ENCODE assay signal across 11 mouse cellular contexts in genomic region chr4:141394751-141395150, GRCm38 (mm10). TPM values are rescaled to one million over a fixed set of nuclear protein-coding genes. Genes with fewer than 3 reads are reported as not detected.
DNase-seq lines count a peak whose midpoint lies in the region; ATAC-seq lines count a peak whose summit lies in the region.
"Had no signal": no experiment of that assay in that cellular context is flagged by ENCODE, and none has a peak within 500 bp of the region (broad histone marks: within the 10 kb centered on the region; RNA-seq: fewer than 3 reads in every experiment).

No protein-coding gene starts in this region.

- H3K9ac ChIP-seq in heart, embryonic 14.5 days (ENCODE audit: low read length), result no peak overlapping the region
- H3K9ac ChIP-seq in midbrain, embryonic 11.5 days (ENCODE audit: low read length), result no peak overlapping the region
- H3K9ac ChIP-seq in midbrain, embryonic 16.5 days (ENCODE audit: low read depth, low read length), result no peak overlapping the region
- 0 out of 2 replicates have a peak overlapping the region, but pooled peaks have one; percentile 2 for H3K9ac ChIP-seq in intestine, embryonic 14.5 days (ENCODE audit: low read length)
- H3K9ac ChIP-seq in stomach, embryonic 14.5 days (replicated peaks; ENCODE audit: low read depth, low read length), result no peak overlapping the region

- peaks cover 0 to 3% of the 10 kb centered on the region in 2 experiments; a peak in 1 of 4 replicates for H3K4me1 ChIP-seq in heart, embryonic 14.5 days (ENCODE audit: control insufficient read depth in 2 of 2, insufficient read depth in 2 of 2, low read length in 2 of 2)
- no peaks in the 10 kb centered on the region for H3K4me1 ChIP-seq in midbrain, embryonic 11.5 days (ENCODE audit: control insufficient read depth, insufficient read depth, low read length)
- no peaks in the 10 kb centered on the region for H3K4me1 ChIP-seq in midbrain, embryonic 16.5 days (ENCODE audit: control insufficient read depth, insufficient read depth, low read length)
- H3K4me1 ChIP-seq in intestine, embryonic 14.5 days (replicated peaks; ENCODE audit: control insufficient read depth, insufficient read depth, low read length), result peaks cover 5% of the 10 kb centered on the region; the same call in 1 of the 2 replicates
- no peaks in the 10 kb centered on the region for H3K4me1 ChIP-seq in stomach, embryonic 14.5 days (ENCODE audit: control insufficient read depth, insufficient read depth, low read length)

- no peaks in the 10 kb centered on the region for H3K9me3 ChIP-seq in heart, embryonic 14.5 days (ENCODE audit: control insufficient read depth, low read length)
- no peaks in the 10 kb centered on the region for H3K9me3 ChIP-seq in midbrain, embryonic 11.5 days (ENCODE audit: control insufficient read depth, low read length)
- H3K9me3 ChIP-seq in midbrain, embryonic 16.5 days (replicated peaks; ENCODE audit: control insufficient read depth, low read length, poor library complexity, severe bottlenecking), result no peaks in the 10 kb centered on the region
- no peaks in the 10 kb centered on the region for H3K9me3 ChIP-seq in intestine, embryonic 14.5 days (ENCODE audit: control insufficient read depth, low read length)
- no peaks in the 10 kb centered on the region for H3K9me3 ChIP-seq in stomach, embryonic 14.5 days (ENCODE audit: control insufficient read depth, low read depth, low read length)

- H3K27ac ChIP-seq in heart, embryonic 14.5 days (replicated peaks in 1 of 2; ENCODE audit: control insufficient read depth in 1 of 2, insufficient read depth in 1 of 2, low read depth in 2 of 2, low read length in 2 of 2), result no peak overlapping the region
- no peak overlapping the region for H3K27ac ChIP-seq in midbrain, embryonic 11.5 days (ENCODE audit: low read depth, low read length)
- no peak overlapping the region for H3K27ac ChIP-seq in midbrain, embryonic 16.5 days (ENCODE audit: low read length)
- no peak overlapping the region for H3K27ac ChIP-seq in intestine, embryonic 14.5 days (ENCODE audit: low read depth)
- no peak overlapping the region for H3K27ac ChIP-seq in stomach, embryonic 14.5 days (ENCODE audit: low read length)

- intact Hi-C loops in heart, postnatal 10 days (cut with DNase I), result no loop called here

- H3K27me3 ChIP-seq in heart, embryonic 14.5 days (ENCODE audit: control insufficient read depth, insufficient read depth, low read length), result no peaks in the 10 kb centered on the region; the same call in 1 of the 2 replicates
- H3K27me3 ChIP-seq in midbrain, embryonic 11.5 days (ENCODE audit: control insufficient read depth, insufficient read depth, low read length), result no peaks in the 10 kb centered on the region
- H3K27me3 ChIP-seq in midbrain, embryonic 16.5 days (ENCODE audit: control insufficient read depth, insufficient read depth, low read depth, low read length), result no peaks in the 10 kb centered on the region
- no peaks in the 10 kb centered on the region for H3K27me3 ChIP-seq in intestine, embryonic 14.5 days (replicated peaks; ENCODE audit: control insufficient read depth, insufficient read depth, low read length)
- no peaks in the 10 kb centered on the region for H3K27me3 ChIP-seq in stomach, embryonic 14.5 days (ENCODE audit: control insufficient read depth, insufficient read depth, low read length)

- WGBS in heart, embryonic 14.5 days, result 12% methylated on average over 16 of the region's 16 CpGs
- WGBS in midbrain, embryonic 11.5 days, result 25% methylated on average over 16 of the region's 16 CpGs
- 16% methylated on average over 16 of the region's 16 CpGs for WGBS in midbrain, embryonic 16.5 days
- 13% methylated on average over 16 of the region's 16 CpGs for WGBS in intestine, embryonic 14.5 days
- 17% methylated on average over 16 of the region's 16 CpGs for WGBS in stomach, embryonic 14.5 days

- DNase-seq in heart, postnatal 10 days, result no peak
- no peak for DNase-seq in midbrain, embryonic 11.5 days (ENCODE audit: low spot score, missing footprints)
- DNase-seq in intestine, embryonic 14.5 days (ENCODE audit: low spot score), result no peak
- DNase-seq in c-Kit-positive CD71-positive TER-119-positive erythroid progenitor cells, embryonic 14.5 days (ENCODE audit: low spot score), result no peak

- no peak for ATAC-seq in heart, embryonic 14.5 days (ENCODE audit: insufficient number of reproducible peaks, insufficient read depth, low FRiP score, low read depth)
- 0 out of 2 replicates have a peak, but pooled peaks have one; percentile 16 for ATAC-seq in midbrain, embryonic 11.5 days (ENCODE audit: low FRiP score)
- no peak for ATAC-seq in midbrain, embryonic 16.5 days
- ATAC-seq in intestine, embryonic 14.5 days (replicated peaks; ENCODE audit: low FRiP score, low TSS enrichment, low read depth), result no peak
- ATAC-seq in stomach, embryonic 14.5 days (ENCODE audit: insufficient number of reproducible peaks, insufficient read depth, low FRiP score, low read depth), result no peak
- ATAC-seq in cerebellum, adult (ENCODE audit: insufficient number of reproducible peaks, low FRiP score, low TSS enrichment), result no peak
- ATAC-seq: CD4-positive, CD25-positive, alpha-beta regulatory T cell, adult 4 months had no signal

- peak overlapping the region; percentile 49 for H3K4me2 ChIP-seq in heart, embryonic 14.5 days (ENCODE audit: low read length)
- no peak overlapping the region for H3K4me2 ChIP-seq in midbrain, embryonic 11.5 days
- no peak overlapping the region for H3K4me2 ChIP-seq in midbrain, embryonic 16.5 days (ENCODE audit: low read length)
- peak overlapping the region; percentile 36 for H3K4me2 ChIP-seq in intestine, embryonic 14.5 days (ENCODE audit: low read length)
- H3K4me2 ChIP-seq in stomach, embryonic 14.5 days (replicated peaks; ENCODE audit: low read depth, low read length), result peak overlapping the region; percentile 28; the same call in 1 of the 2 replicates

- no peaks in the 10 kb centered on the region for H3K36me3 ChIP-seq in heart, embryonic 14.5 days (ENCODE audit: control insufficient read depth, insufficient read depth, low read length)
- no peaks in the 10 kb centered on the region for H3K36me3 ChIP-seq in midbrain, embryonic 11.5 days (ENCODE audit: control insufficient read depth, insufficient read depth, low read length)
- no peaks in the 10 kb centered on the region for H3K36me3 ChIP-seq in midbrain, embryonic 16.5 days (ENCODE audit: control insufficient read depth, insufficient read depth, low read length)
- no peaks in the 10 kb centered on the region for H3K36me3 ChIP-seq in intestine, embryonic 14.5 days (ENCODE audit: control insufficient read depth, insufficient read depth, low read length)
- no peaks in the 10 kb centered on the region for H3K36me3 ChIP-seq in stomach, embryonic 14.5 days (ENCODE audit: control insufficient read depth, insufficient read depth, low read length)

- H3K4me3 ChIP-seq in heart, embryonic 14.5 days (ENCODE audit: control insufficient read depth in 1 of 2, insufficient read depth in 1 of 2, low read depth in 1 of 2, low read length in 2 of 2), result peak overlapping the region; percentile 6 to 9; a peak in 1 of 4 replicates
- no peak overlapping the region for H3K4me3 ChIP-seq in midbrain, embryonic 11.5 days (ENCODE audit: low read depth, low read length)
- H3K4me3 ChIP-seq in midbrain, embryonic 16.5 days (ENCODE audit: low read depth, low read length), result no peak overlapping the region
- no peak overlapping the region for H3K4me3 ChIP-seq in intestine, embryonic 14.5 days (ENCODE audit: low read depth, low read length)
- no peak overlapping the region for H3K4me3 ChIP-seq in stomach, embryonic 14.5 days (ENCODE audit: low read depth, low read length)

RNA-seq across cellular contexts. Expression of gene Clcnka, which starts 3.8 kb away (rescaled TPM):
- not detected in 2 replicates for polyA plus RNA-seq in heart, embryonic 14.5 days (2014; fragmentation: Nextera tagmentation; extraction: Ambion mirVana)
- total RNA-seq in heart, postnatal 10 days (2021), result not detected
- polyA plus RNA-seq in midbrain, embryonic 11.5 days (2014; fragmentation: Nextera tagmentation; extraction: Ambion mirVana), result not detected in 2 replicates
- 0.19 TPM in 1 of 2 replicates, not detected in the other for polyA plus RNA-seq in midbrain, embryonic 16.5 days (2015; fragmentation: Nextera tagmentation; extraction: Ambion mirVana)
- 0.30 TPM in 1 of 2 replicates, not detected in the other for polyA plus RNA-seq in intestine, embryonic 14.5 days (2014; fragmentation: Nextera tagmentation; extraction: Ambion mirVana)
- 0.16 TPM in 1 of 2 replicates, not detected in the other for polyA plus RNA-seq in stomach, embryonic 14.5 days (2014; fragmentation: Nextera tagmentation; extraction: Ambion mirVana)
- total RNA-seq: hematopoietic stem cell, adult 5-6 weeks; liver, adult 2 months had no signal
- polyA plus RNA-seq: CD4-positive, CD25-positive, alpha-beta regulatory T cell, adult 4 months had no signal

RNA-seq across cellular contexts. Expression of gene Clcnkb, which starts 21.1 kb away (rescaled TPM):
- polyA plus RNA-seq in heart, embryonic 14.5 days (2014; fragmentation: Nextera tagmentation; extraction: Ambion mirVana), result 0.26 and 1.1 TPM in 2 replicates
- total RNA-seq in heart, postnatal 10 days (2021), result 1 to 10 TPM in 1 of 2 experiments, under 1 TPM in 1; 0.91 to 1.2 TPM
- not detected in 2 replicates for polyA plus RNA-seq in midbrain, embryonic 11.5 days (2014; fragmentation: Nextera tagmentation; extraction: Ambion mirVana)
- not detected in 2 replicates for polyA plus RNA-seq in midbrain, embryonic 16.5 days (2015; fragmentation: Nextera tagmentation; extraction: Ambion mirVana)
- 0.51 TPM in 1 of 2 replicates, not detected in the other for polyA plus RNA-seq in intestine, embryonic 14.5 days (2014; fragmentation: Nextera tagmentation; extraction: Ambion mirVana)
- polyA plus RNA-seq in stomach, embryonic 14.5 days (2014; fragmentation: Nextera tagmentation; extraction: Ambion mirVana), result not detected in 2 replicates
- total RNA-seq: hematopoietic stem cell, adult 5-6 weeks; liver, adult 2 months had no signal
- polyA plus RNA-seq: CD4-positive, CD25-positive, alpha-beta regulatory T cell, adult 4 months; liver, adult 2 months had no signal

RNA-seq across cellular contexts. Expression of gene Hspb7, which starts 25.8 kb away (rescaled TPM):
- 172 and 266 TPM in 2 replicates for polyA plus RNA-seq in heart, embryonic 14.5 days (2014; fragmentation: Nextera tagmentation; extraction: Ambion mirVana)
- total RNA-seq in heart, postnatal 10 days (2021), result 1,000 to 10,000 TPM; 1,029 to 1,075 TPM
- not detected in 2 replicates for polyA plus RNA-seq in midbrain, embryonic 11.5 days (2014; fragmentation: Nextera tagmentation; extraction: Ambion mirVana)
- polyA plus RNA-seq in midbrain, embryonic 16.5 days (2015; fragmentation: Nextera tagmentation; extraction: Ambion mirVana), result not detected in 2 replicates
- 3.5 and 3.8 TPM in 2 replicates for polyA plus RNA-seq in intestine, embryonic 14.5 days (2014; fragmentation: Nextera tagmentation; extraction: Ambion mirVana)
- polyA plus RNA-seq in stomach, embryonic 14.5 days (2014; fragmentation: Nextera tagmentation; extraction: Ambion mirVana), result 4.2 and 4.7 TPM in 2 replicates
- polyA plus RNA-seq: CD4-positive, CD25-positive, alpha-beta regulatory T cell, adult 4 months had no signal

RNA-seq across cellular contexts. Expression of gene Fam131c, which starts 26.7 kb away (rescaled TPM):
- polyA plus RNA-seq in heart, embryonic 14.5 days (2014; fragmentation: Nextera tagmentation; extraction: Ambion mirVana), result 0.88 and 0.92 TPM in 2 replicates
- 1 to 10 TPM in 1 of 2 experiments, under 1 TPM in 1; 0.94 to 2.9 TPM for total RNA-seq in heart, postnatal 10 days (2021)
- polyA plus RNA-seq in midbrain, embryonic 11.5 days (2014; fragmentation: Nextera tagmentation; extraction: Ambion mirVana), result 2.2 and 2.9 TPM in 2 replicates
- polyA plus RNA-seq in midbrain, embryonic 16.5 days (2015; fragmentation: Nextera tagmentation; extraction: Ambion mirVana), result 39.5 and 50.1 TPM in 2 replicates
- 2.4 and 2.9 TPM in 2 replicates for polyA plus RNA-seq in intestine, embryonic 14.5 days (2014; fragmentation: Nextera tagmentation; extraction: Ambion mirVana)
- 4.3 and 4.4 TPM in 2 replicates for polyA plus RNA-seq in stomach, embryonic 14.5 days (2014; fragmentation: Nextera tagmentation; extraction: Ambion mirVana)
- total RNA-seq: hematopoietic stem cell, adult 5-6 weeks had no signal
- polyA plus RNA-seq: CD4-positive, CD25-positive, alpha-beta regulatory T cell, adult 4 months had no signal

RNA-seq across cellular contexts. Expression of gene Srarp, which starts 41.2 kb away (rescaled TPM):
- not detected in 2 replicates for polyA plus RNA-seq in heart, embryonic 14.5 days (2014; fragmentation: Nextera tagmentation; extraction: Ambion mirVana)
- total RNA-seq in heart, postnatal 10 days (2021), result not detected
- polyA plus RNA-seq in midbrain, embryonic 11.5 days (2014; fragmentation: Nextera tagmentation; extraction: Ambion mirVana), result not detected in 2 replicates
- 0.62 TPM in 1 of 2 replicates, not detected in the other for polyA plus RNA-seq in midbrain, embryonic 16.5 days (2015; fragmentation: Nextera tagmentation; extraction: Ambion mirVana)
- polyA plus RNA-seq in intestine, embryonic 14.5 days (2014; fragmentation: Nextera tagmentation; extraction: Ambion mirVana), result 0.20 TPM in 1 of 2 replicates, not detected in the other
- polyA plus RNA-seq in stomach, embryonic 14.5 days (2014; fragmentation: Nextera tagmentation; extraction: Ambion mirVana), result not detected in 2 replicates
- total RNA-seq: hematopoietic stem cell, adult 5-6 weeks; liver, adult 2 months had no signal
- polyA plus RNA-seq: CD4-positive, CD25-positive, alpha-beta regulatory T cell, adult 4 months; liver, adult 2 months had no signal

Comparison
In these comparisons a context has a peak if more than half of its experiments do, and no peak if none do; other contexts are left out.
1. H3K4me2 ChIP-seq: peak in heart, embryonic 14.5 days (single experiment), intestine, embryonic 14.5 days (single experiment) and stomach, embryonic 14.5 days (single experiment); none in midbrain, embryonic 11.5 days (single experiment) and midbrain, embryonic 16.5 days (single experiment).
2. H3K4me3 ChIP-seq: peak in heart, embryonic 14.5 days (2 of 2); none in midbrain, embryonic 11.5 days (single experiment), midbrain, embryonic 16.5 days (single experiment), intestine, embryonic 14.5 days (single experiment) and stomach, embryonic 14.5 days (single experiment).
3. RNA of gene Hspb7, which starts 25.8 kb away (polyA plus RNA-seq): 172 to 266 TPM in heart, embryonic 14.5 days; 4.2 to 4.7 TPM in stomach, embryonic 14.5 days, 3.5 to 3.8 TPM in intestine, embryonic 14.5 days, not detected in midbrain, embryonic 16.5 days and not detected in midbrain, embryonic 11.5 days; every median in the first group is over 10 times any median in the second.